Mouse (Mus musculus): Measurements from ENCODE around the gene Il15. TPM values are rescaled to one million over a fixed set of nuclear protein-coding genes. Genes with fewer than 3 reads are reported as not detected.

The Il15 gene
- polyA plus RNA-seq, 1 experiment from 2014 or later, result 0.68 TPM

DNA sequence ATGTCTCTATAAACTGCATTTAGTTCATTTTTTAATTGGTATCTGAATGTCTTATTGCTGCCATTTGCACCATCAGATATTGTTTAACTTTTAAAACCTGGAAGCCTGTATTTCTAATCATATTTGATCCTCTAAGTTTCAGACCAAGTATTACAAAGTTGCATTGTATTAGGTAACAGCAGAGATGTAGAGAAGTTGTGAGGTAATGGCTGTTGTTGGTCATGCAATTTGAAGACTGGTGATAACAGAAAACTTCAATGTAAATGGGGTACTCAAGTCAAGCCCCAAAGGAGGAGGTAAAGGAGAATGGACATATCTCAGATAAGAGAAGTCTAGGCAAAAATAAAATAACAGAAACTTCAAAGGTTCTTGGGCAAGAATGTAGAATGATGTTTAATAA lies 11.8 kb downstream of the Il15 start:
- ATAC-seq (ENCODE audit: low FRiP score), result no peak
- H3K9me3 ChIP-seq, result no peaks in the 10 kb centered on the region

DNA sequence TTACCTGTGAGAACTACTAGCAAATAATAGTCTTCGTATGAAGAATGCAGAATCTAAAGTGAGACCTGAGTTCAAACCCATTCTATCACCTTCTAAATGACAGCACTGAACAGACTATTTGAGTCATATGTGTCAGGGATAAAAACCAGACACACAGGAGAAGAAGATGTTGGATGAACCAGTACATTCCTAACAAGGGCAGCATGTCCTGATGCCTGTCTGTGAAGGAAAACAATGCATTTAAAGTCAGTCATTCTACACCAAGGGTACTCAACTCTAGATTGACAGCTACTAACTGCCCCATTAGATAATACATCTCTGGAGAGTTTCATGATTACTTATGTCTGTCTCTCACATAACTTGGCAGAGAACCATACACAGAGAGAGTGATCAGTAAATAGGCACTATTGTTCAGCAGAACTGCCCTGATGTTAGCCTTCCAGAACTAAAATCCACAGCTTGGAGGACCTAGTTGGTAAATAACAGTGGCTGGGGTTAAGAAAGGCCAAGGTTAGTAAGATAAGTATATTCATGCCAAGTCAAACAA lies 14.6 kb downstream of the Il15 start:
- WGBS, result 94% methylated on average over 1 of the region's 1 CpGs

More for the DNA sequence above, 11.8 kb downstream of the Il15 start:
- no peaks in the 10 kb centered on the region for H3K4me1 ChIP-seq (replicated peaks)
- no peak overlapping the region for H3K4me2 ChIP-seq
- H3K27me3 ChIP-seq, result no peaks in the 10 kb centered on the region
- no peaks in the 10 kb centered on the region for H3K36me3 ChIP-seq
- H3K27ac ChIP-seq, result no peak overlapping the region
- no peak overlapping the region for H3K4me3 ChIP-seq
- H3K9ac ChIP-seq, result no peak overlapping the region

GRCm38 (mm10) chr8:82387614-82388013 lies 15.4 kb downstream of the Il15 start:
- Histone ChIP-seq H3K4me1 (replicated peaks) (peaks cover 7% of the 10 kb centered on the region; the same call in 1 of the 2 replicates), H3K4me3 (no peak overlapping the region), H3K4me2 (no peak overlapping the region), H3K9me3 (no peaks in the 10 kb centered on the region), H3K27ac (no peak overlapping the region), H3K27me3 (no peaks in the 10 kb centered on the region), H3K9ac (no peak overlapping the region), H3K36me3 (no peaks in the 10 kb centered on the region)
- no peak for ATAC-seq (ENCODE audit: low FRiP score)
- 74% methylated on average over 1 of the region's 1 CpGs for WGBS

More for the DNA sequence above, 14.6 kb downstream of the Il15 start:
- no peak overlapping the region for H3K27ac ChIP-seq
- H3K9ac ChIP-seq, result no peak overlapping the region
- H3K4me1 ChIP-seq (replicated peaks), result peaks cover 7% of the 10 kb centered on the region; the same call in 1 of the 2 replicates
- H3K27me3 ChIP-seq, result no peaks in the 10 kb centered on the region
- H3K36me3 ChIP-seq, result no peaks in the 10 kb centered on the region
- no peak for ATAC-seq (ENCODE audit: low FRiP score)
- no peak overlapping the region for H3K4me3 ChIP-seq
- no peak overlapping the region for H3K4me2 ChIP-seq
- no peaks in the 10 kb centered on the region for H3K9me3 ChIP-seq

DNA sequence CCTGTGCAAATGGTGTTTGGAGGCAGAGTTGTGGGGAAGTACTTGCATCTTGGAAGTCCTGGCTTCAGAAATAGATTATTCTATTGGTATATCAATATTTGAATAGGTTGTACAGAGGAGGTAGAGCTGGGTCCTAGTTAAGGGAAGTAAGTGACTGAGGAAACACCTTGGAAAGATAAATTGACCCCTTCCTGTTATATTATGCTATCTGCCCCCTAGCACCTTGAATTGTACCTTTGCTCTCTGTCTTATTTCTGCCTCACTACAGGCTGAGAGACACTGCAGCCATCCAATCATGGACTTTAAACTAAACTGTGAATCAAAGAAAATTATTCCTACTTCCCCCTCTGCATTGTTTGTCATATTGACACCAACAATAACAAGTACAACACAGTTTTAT lies 17.2 kb downstream of the Il15 start:
- H3K9me3 ChIP-seq, result no peaks in the 10 kb centered on the region
- no peaks in the 10 kb centered on the region for H3K27me3 ChIP-seq
- no peaks in the 10 kb centered on the region for H3K36me3 ChIP-seq
- H3K9ac ChIP-seq, result no peak overlapping the region
- H3K4me1 ChIP-seq (replicated peaks), result peaks cover 7% of the 10 kb centered on the region; the same call in 1 of the 2 replicates
- H3K27ac ChIP-seq, result no peak overlapping the region
- H3K4me3 ChIP-seq, result no peak overlapping the region
- H3K4me2 ChIP-seq, result no peak overlapping the region
- ATAC-seq (ENCODE audit: low FRiP score), result no peak

GRCm38 (mm10) chr8:82384458-82385234 lies 18.4 kb downstream of the Il15 start:
- H3K27me3 ChIP-seq, result no peaks in the 10 kb centered on the region
- H3K4me3 ChIP-seq, result no peak overlapping the region
- no peak overlapping the region for H3K9ac ChIP-seq
- H3K36me3 ChIP-seq, result no peaks in the 10 kb centered on the region
- no peaks in the 10 kb centered on the region for H3K9me3 ChIP-seq
- no peak overlapping the region for H3K4me2 ChIP-seq
- peak; percentile 76 for ATAC-seq (ENCODE audit: low FRiP score)
- peaks cover 7% of the 10 kb centered on the region; the same call in 1 of the 2 replicates for H3K4me1 ChIP-seq (replicated peaks)
- no peak overlapping the region for H3K27ac ChIP-seq
- WGBS, result 56% methylated on average over 11 of the region's 11 CpGs

GRCm38 (mm10) chr8:82383346-82383745 lies 19.7 kb downstream of the Il15 start:
- Histone ChIP-seq H3K9ac (no peak overlapping the region), H3K27me3 (no peaks in the 10 kb centered on the region), H3K4me3 (no peak overlapping the region), H3K9me3 (no peaks in the 10 kb centered on the region), H3K4me2 (no peak overlapping the region), H3K36me3 (no peaks in the 10 kb centered on the region), H3K27ac (no peak overlapping the region), H3K4me1 (replicated peaks) (peaks cover 7% of the 10 kb centered on the region; the same call in 1 of the 2 replicates)
- 86% methylated on average over 3 of the region's 3 CpGs for WGBS
- no peak for ATAC-seq (ENCODE audit: low FRiP score)

GRCm38 (mm10) chr8:82382316-82382715 lies 20.7 kb downstream of the Il15 start:
- H3K4me2 ChIP-seq, result no peak overlapping the region
- peaks cover 7% of the 10 kb centered on the region; the same call in 1 of the 2 replicates for H3K4me1 ChIP-seq (replicated peaks)
- no peak overlapping the region for H3K9ac ChIP-seq
- no peaks in the 10 kb centered on the region for H3K27me3 ChIP-seq
- no peak overlapping the region for H3K4me3 ChIP-seq
- H3K9me3 ChIP-seq, result no peaks in the 10 kb centered on the region
- no peak for ATAC-seq (ENCODE audit: low FRiP score)
- 34% methylated on average over 2 of the region's 2 CpGs for WGBS
- no peaks in the 10 kb centered on the region for H3K36me3 ChIP-seq
- H3K27ac ChIP-seq, result no peak overlapping the region

GRCm38 (mm10) chr8:82374470-82374869 lies 28.6 kb downstream of the Il15 start:
- Histone ChIP-seq H3K9ac (no peak overlapping the region), H3K36me3 (no peaks in the 10 kb centered on the region), H3K4me3 (no peak overlapping the region), H3K27ac (no peak overlapping the region), H3K27me3 (no peaks in the 10 kb centered on the region), H3K9me3 (no peaks in the 10 kb centered on the region), H3K4me1 (replicated peaks) (no peaks in the 10 kb centered on the region), H3K4me2 (no peak overlapping the region)
- 85% methylated on average over 4 of the region's 4 CpGs for WGBS
- ATAC-seq (ENCODE audit: low FRiP score), result no peak

GRCm38 (mm10) chr8:82372846-82373245 lies 30.2 kb downstream of the Il15 start:
- WGBS, result 89% methylated on average over 6 of the region's 6 CpGs

GRCm38 (mm10) chr8:82370657-82371056 lies 32.4 kb downstream of the Il15 start:
- Histone ChIP-seq H3K9me3 (no peaks in the 10 kb centered on the region), H3K9ac (no peak overlapping the region), H3K36me3 (no peaks in the 10 kb centered on the region), H3K27me3 (no peaks in the 10 kb centered on the region), H3K4me2 (no peak overlapping the region), H3K4me1 (replicated peaks) (no peaks in the 10 kb centered on the region), H3K27ac (no peak overlapping the region), H3K4me3 (no peak overlapping the region)
- no peak for ATAC-seq (ENCODE audit: low FRiP score)
- WGBS, result 93% methylated on average over 6 of the region's 6 CpGs

More at GRCm38 (mm10) chr8:82372846-82373245, 30.2 kb downstream of the Il15 start:
- no peak overlapping the region for H3K4me3 ChIP-seq
- no peak overlapping the region for H3K4me2 ChIP-seq
- no peak overlapping the region for H3K9ac ChIP-seq
- H3K36me3 ChIP-seq, result no peaks in the 10 kb centered on the region
- H3K27ac ChIP-seq, result no peak overlapping the region
- no peaks in the 10 kb centered on the region for H3K9me3 ChIP-seq
- H3K27me3 ChIP-seq, result no peaks in the 10 kb centered on the region
- H3K4me1 ChIP-seq (replicated peaks), result no peaks in the 10 kb centered on the region
- no peak for ATAC-seq (ENCODE audit: low FRiP score)

DNA sequence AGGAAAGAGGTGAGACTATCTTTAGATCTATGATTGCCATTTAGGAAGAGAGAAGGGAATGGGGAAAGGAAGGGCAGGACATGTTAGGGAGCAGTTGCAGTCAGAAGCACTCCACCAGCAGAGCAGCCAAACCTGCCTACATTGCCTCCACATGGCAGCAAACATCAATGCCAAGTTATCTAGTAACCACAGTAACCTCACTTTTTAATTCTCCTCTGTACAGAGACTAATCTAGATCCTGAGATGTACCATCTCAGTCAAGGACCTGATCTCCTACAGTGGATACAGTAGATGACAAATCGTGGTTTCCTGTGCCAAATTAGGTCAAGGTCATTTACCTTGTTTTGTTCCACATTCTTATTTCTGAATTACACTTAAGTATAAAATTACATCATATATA lies 42.0 kb downstream of the Il15 start:
- 89% methylated on average over 1 of the region's 1 CpGs for WGBS
- Histone ChIP-seq H3K9me3 (no peaks in the 10 kb centered on the region), H3K36me3 (no peaks in the 10 kb centered on the region), H3K4me3 (no peak overlapping the region), H3K27me3 (no peaks in the 10 kb centered on the region), H3K9ac (no peak overlapping the region), H3K4me2 (no peak overlapping the region), H3K4me1 (replicated peaks) (no peaks in the 10 kb centered on the region), H3K27ac (no peak overlapping the region)
- ATAC-seq (ENCODE audit: low FRiP score), result no peak

- no peak for ATAC-seq (ENCODE audit: low FRiP score)
- Histone ChIP-seq H3K4me2 (no peak overlapping the region), H3K9me3 (no peaks in the 10 kb centered on the region), H3K27me3 (no peaks in the 10 kb centered on the region), H3K4me3 (no peak overlapping the region), H3K36me3 (no peaks in the 10 kb centered on the region), H3K27ac (no peak overlapping the region), H3K9ac (no peak overlapping the region), H3K4me1 (replicated peaks) (no peaks in the 10 kb centered on the region)
- 81% methylated on average over 2 of the region's 2 CpGs for WGBS
These were observed 46.9 kb downstream of the Il15 start for GRCm38 (mm10) chr8:82356091-82356490.
